Mouse (Mus musculus) midbrain, postnatal 0 days (tissue): ENCODE measurements around the gene Pigf. TPM values are rescaled to one million over a fixed set of nuclear protein-coding genes. Genes with fewer than 3 reads are reported as not detected.

Source experiments
- ATAC-seq: fragments of 200-750 bp; cut with Nextera tagmentation; 2 replicates; pipeline ENCODE4 v1.8.0; 2017; ENCODE audit warnings: moderate number of reproducible peaks, mild to moderate bottlenecking, moderate TSS enrichment, moderate library complexity; ENCODE audit not compliant: low FRiP score
- DNase-seq: peaks from one replicate; pipeline ENCODE4 v3.0.0-alpha.2; 2015; ENCODE audit warnings: low spot score
- H3K27ac ChIP-seq: fragments of 300-500 bp; sonication (generic); 2 replicates; pipeline ENCODE4 v1.5.1; 2014; ENCODE audit warnings: low read depth, mild to moderate bottlenecking, low read length, mixed read lengths
- H3K27me3 ChIP-seq: fragments of 300-500 bp; sonication (generic); 2 replicates; pipeline ENCODE4 v1.6.1; 2014; ENCODE audit warnings: low read length, control low read depth, mixed read lengths; ENCODE audit not compliant: insufficient read depth
- H3K36me3 ChIP-seq: fragments of 300-500 bp; sonication (generic); 2 replicates; pipeline ENCODE4 v1.6.1; 2014; ENCODE audit warnings: low read length, control low read depth, mixed read lengths; ENCODE audit not compliant: insufficient read depth
- H3K4me1 ChIP-seq: fragments of 300-500 bp; sonication (generic); 2 replicates; pipeline ENCODE4 v1.6.1; 2014; ENCODE audit warnings: mild to moderate bottlenecking, control low read depth, antibody characterized with exemption, low read length, mixed read lengths; ENCODE audit not compliant: insufficient read depth
- H3K4me2 ChIP-seq: fragments of 300-500 bp; sonication (generic); 2 replicates; pipeline ENCODE4 v1.6.1; 2014; ENCODE audit warnings: low read depth, mild to moderate bottlenecking, low read length, mixed read lengths; ENCODE audit not compliant: poor library complexity, severe bottlenecking
- H3K4me3 ChIP-seq: fragments of 300-500 bp; sonication (generic); 2 replicates; pipeline ENCODE4 v1.5.1; 2014; ENCODE audit warnings: low read depth, mild to moderate bottlenecking, low read length, moderate library complexity
- H3K9ac ChIP-seq: fragments of 300-500 bp; sonication (generic); replicated peaks from 2 replicates; pipeline ENCODE4 v1.6.1; 2014; ENCODE audit warnings: mild to moderate bottlenecking, low read length, moderate library complexity, mixed read lengths; ENCODE audit not compliant: poor library complexity, severe bottlenecking
- H3K9me3 ChIP-seq: fragments of 300-500 bp; sonication (generic); 2 replicates; pipeline ENCODE4 v1.6.1; 2016; ENCODE audit warnings: low read length, control low read depth
- CTCF ChIP-seq: IDR thresholded peaks from 2 replicates; pipeline ENCODE4 v1.5.1; 2016; ENCODE audit warnings: antibody characterized with exemption, mild to moderate bottlenecking
- WGBS: fragments of 180-500 bp; shearing (Covaris S2); extraction: QIAGEN DNeasy Blood & Tissue Kit; methylation state at CpG from one replicate; pipeline ENCODE4 v1.1.7; 2014; 5-methylcytosine and 5-hydroxymethylcytosine counted together
- polyA plus RNA-seq: library from polyadenylated mRNA; unstranded; fragments of >200 nt; fragmentation: Nextera tagmentation; extraction: Ambion mirVana; gene quantifications from 2 replicates; pipeline ENCODE4 v1.2.1, GENCODE M21; 2015
- total RNA-seq: library from RNA; depleted of rRNA; stranded (reverse); fragments of >200 nt; gene quantifications from 2 replicates; pipeline ENCODE4 v1.2.3, GENCODE M21; 2014

Gene Pigf
- total and polyA plus RNA-seq, 2 experiments from 2014 or later, result 21.6 to 31.3 TPM

GRCm38 (mm10) chr17:86964041-86964440, 61.2 kb downstream of the Pigf start:
- Histone ChIP-seq H3K4me2 (peak overlapping the region; percentile 94), H3K27me3 (no peaks in the 10 kb centered on the region), H3K9ac (peak overlapping the region; percentile 77; the same call in 1 of the 2 replicates), H3K36me3 (no peaks in the 10 kb centered on the region), H3K4me1 (peaks cover 13% of the 10 kb centered on the region), H3K4me3 (peak overlapping the region; percentile 82), H3K9me3 (no peaks in the 10 kb centered on the region), H3K27ac (0 out of 2 replicates have a peak overlapping the region, but pooled peaks have one; percentile 32)
- DNase-seq (no peak), ATAC-seq (no peak)
- WGBS, result under 1% methylated on average over 6 of the region's 6 CpGs
- no peak for TF ChIP-seq CTCF

- H3K27me3 ChIP-seq, result no peaks in the 10 kb centered on the region
- peaks cover 13% of the 10 kb centered on the region for H3K4me1 ChIP-seq
- no peak for DNase-seq
- H3K27ac ChIP-seq, result peak overlapping the region; percentile 77
- 0% methylated on average over 19 of the region's 26 CpGs for WGBS
- peak overlapping the region; percentile 94 for H3K4me2 ChIP-seq
- peak overlapping the region; percentile 77 for H3K9ac ChIP-seq
- no peaks in the 10 kb centered on the region for H3K36me3 ChIP-seq
- no peaks in the 10 kb centered on the region for H3K9me3 ChIP-seq
- ATAC-seq, result peak; percentile 62
- peak overlapping the region; percentile 82 for H3K4me3 ChIP-seq
- TF ChIP-seq CTCF, result no peak
Measured at GRCm38 (mm10) chr17:86963586-86963902, 61.7 kb downstream of the Pigf start.

GRCm38 (mm10) chr17:86962894-86963585, 62.2 kb downstream of the Pigf start, which contains the start of gene Rhoq:
TSS of gene Rhoq (plus strand) at chr17:86963082.
- WGBS, result under 1% methylated on average over 60 of the region's 86 CpGs

GRCm38 (mm10) chr17:86962297-86962893, 62.8 kb downstream of the Pigf start:
- peak; percentile 81 for TF ChIP-seq CTCF
- ATAC-seq (peak; percentile 51), DNase-seq (peak; percentile 91)
- peak overlapping the region; percentile 77 for H3K27ac ChIP-seq
- H3K9ac ChIP-seq, result peak overlapping the region; percentile 77
- no peaks in the 10 kb centered on the region for H3K36me3 ChIP-seq
- no peaks in the 10 kb centered on the region for H3K9me3 ChIP-seq
- under 1% methylated on average over 24 of the region's 24 CpGs for WGBS
- H3K4me1 ChIP-seq, result peaks cover 13% of the 10 kb centered on the region
- H3K4me3 ChIP-seq, result peak overlapping the region; percentile 82
- H3K4me2 ChIP-seq, result peak overlapping the region; percentile 94
- no peaks in the 10 kb centered on the region for H3K27me3 ChIP-seq

More at GRCm38 (mm10) chr17:86962894-86963585, 62.2 kb downstream of the Pigf start, which contains the start of gene Rhoq:
- Histone ChIP-seq H3K27me3 (no peaks in the 10 kb centered on the region), H3K4me1 (peaks cover 13% of the 10 kb centered on the region), H3K9ac (peak within 1 kb of the TSS; percentile 77), H3K4me3 (peak within 1 kb of the TSS; percentile 82), H3K36me3 (no peaks in the 10 kb centered on the region), H3K4me2 (peak within 1 kb of the TSS; percentile 94), H3K9me3 (no peaks in the 10 kb centered on the region), H3K27ac (peak within 1 kb of the TSS; percentile 77)
- peak; percentile 91 for DNase-seq
- peak; percentile 86 for ATAC-seq
- no peak for TF ChIP-seq CTCF

- DNase-seq, result no peak
- peaks cover 13% of the 10 kb centered on the region for H3K4me1 ChIP-seq
- H3K9me3 ChIP-seq, result no peaks in the 10 kb centered on the region
- no peaks in the 10 kb centered on the region for H3K36me3 ChIP-seq
- no peak for TF ChIP-seq CTCF
- ATAC-seq, result no peak
- 66% methylated on average over 8 of the region's 8 CpGs for WGBS
- peak overlapping the region; percentile 94 for H3K4me2 ChIP-seq
- no peak overlapping the region for H3K9ac ChIP-seq
- H3K27ac ChIP-seq, result peak overlapping the region; percentile 32; the same call in 1 of the 2 replicates
- no peak overlapping the region for H3K4me3 ChIP-seq
- H3K27me3 ChIP-seq, result no peaks in the 10 kb centered on the region
Measured at GRCm38 (mm10) chr17:86961301-86961841, 63.8 kb downstream of the Pigf start.

- ATAC-seq (no peak), DNase-seq (no peak)
- Histone ChIP-seq H3K27me3 (no peaks in the 10 kb centered on the region), H3K4me1 (peaks cover 8% of the 10 kb centered on the region), H3K27ac (no peak overlapping the region), H3K4me2 (no peak overlapping the region), H3K9ac (no peak overlapping the region), H3K4me3 (no peak overlapping the region), H3K36me3 (no peaks in the 10 kb centered on the region), H3K9me3 (no peaks in the 10 kb centered on the region)
- WGBS, result 87% methylated on average over 14 of the region's 14 CpGs
- no peak for TF ChIP-seq CTCF
Measured at GRCm38 (mm10) chr17:86957968-86958367, 67.2 kb downstream of the Pigf start.
